Mouse (Mus musculus) MEL (cell line): ENCODE results near the gene Cd200r2. TPM values are rescaled to one million over a fixed set of nuclear protein-coding genes. Genes with fewer than 3 reads are reported as not detected.
A peak's percentile ranks its signal among the peaks of the same experiment; 100 is the strongest.

Experiments
- DNase-seq: peaks from one replicate; pipeline ENCODE4 v3.0.0; 2011; ENCODE audit warnings: low read depth, low spot score
- H3K27ac ChIP-seq: 2 replicates; pipeline ENCODE4 v1.5.1; 2012; ENCODE audit warnings: low read depth, mild to moderate bottlenecking, control low read depth, low read length, moderate library complexity; ENCODE audit not compliant: control insufficient read depth
- H3K27me3 ChIP-seq, 2 experiments: fragments of 150-350 bp in 1 of 2; sonication (generic) in 1 of 2; 2 replicates each; pipeline ENCODE4 v1.6.1; 2012; ENCODE audit warnings: low read length in 2 of 2, mild to moderate bottlenecking in 2 of 2, improper control_type of control experiment in 1 of 2, moderate library complexity in 1 of 2; ENCODE audit not compliant: insufficient read depth in 2 of 2, control insufficient read depth in 1 of 2
- H3K36me3 ChIP-seq, 2 experiments: 2 replicates each; pipeline ENCODE4 v1.6.1; 2012 to 2014; ENCODE audit warnings: low read length in 2 of 2, improper control_type of control experiment in 1 of 2, inconsistent platforms in 1 of 2, mild to moderate bottlenecking in 1 of 2; ENCODE audit not compliant: insufficient read depth in 2 of 2, control insufficient read depth in 1 of 2
- H3K4me1 ChIP-seq, 2 experiments: fragments of 150-350 bp in 1 of 2; sonication (generic) in 1 of 2; 2 replicates each; pipeline ENCODE4 v1.6.1; 2012; ENCODE audit warnings: low read length in 2 of 2, improper control_type of control experiment in 1 of 2, mild to moderate bottlenecking in 1 of 2; ENCODE audit not compliant: insufficient read depth in 2 of 2, control insufficient read depth in 1 of 2
- H3K4me3 ChIP-seq, 2 experiments: fragments of 150-350 bp in 1 of 2; sonication (generic) in 1 of 2; 2 replicates each; pipeline ENCODE4 v1.5.1; 2012; ENCODE audit warnings: low read depth in 2 of 2, low read length in 2 of 2, mild to moderate bottlenecking in 2 of 2, moderate library complexity in 2 of 2, control low read depth in 1 of 2, improper control_type of control experiment in 1 of 2; ENCODE audit not compliant: control insufficient read depth in 1 of 2, insufficient read depth in 1 of 2
- H3K79me2 ChIP-seq: 2 replicates; pipeline ENCODE4 v1.6.1; 2012; ENCODE audit warnings: mild to moderate bottlenecking, low read length, moderate library complexity; ENCODE audit not compliant: control insufficient read depth, poor library complexity, insufficient read depth
- H3K9ac ChIP-seq: 2 replicates; pipeline ENCODE4 v1.6.1; 2012; ENCODE audit warnings: low read depth, mild to moderate bottlenecking, control low read depth, low read length, moderate library complexity; ENCODE audit not compliant: control insufficient read depth, poor library complexity, severe bottlenecking
- H3K9me3 ChIP-seq: fragments of 150-350 bp; sonication (generic); replicated peaks from 2 replicates; pipeline ENCODE4 v1.6.1; 2012; ENCODE audit warnings: mild to moderate bottlenecking, low read length, improper control_type of control experiment, moderate library complexity; ENCODE audit not compliant: insufficient read depth
- BHLHE40 ChIP-seq: IDR thresholded peaks from 2 replicates; pipeline ENCODE4 v1.6.1; 2012; ENCODE audit warnings: low read depth, mild to moderate bottlenecking, inconsistent platforms, low read length, improper control_type of control experiment, borderline replicate concordance
- CHD1 ChIP-seq: IDR thresholded peaks from 2 replicates; pipeline ENCODE4 v1.6.1; 2012; ENCODE audit warnings: low read depth, mild to moderate bottlenecking, inconsistent platforms, low read length, improper control_type of control experiment
- CHD2 ChIP-seq: IDR thresholded peaks from 2 replicates; pipeline ENCODE4 v1.6.1; 2011; ENCODE audit warnings: low read length, improper control_type of control experiment
- CTCF ChIP-seq, 3 experiments: IDR thresholded peaks in 2 of 3; conservative IDR thresholded peaks in 1 of 3; 2 replicates each; pipeline ENCODE4 v1.5.1; 2011 to 2012; ENCODE audit warnings: low read length in 3 of 3, low read depth in 2 of 3, mild to moderate bottlenecking in 2 of 3, improper control_type of control experiment in 1 of 3, inconsistent platforms in 1 of 3, mixed read lengths in 1 of 3, moderate library complexity in 1 of 3; ENCODE audit not compliant: control insufficient read depth in 1 of 3, insufficient read depth in 1 of 3, poor library complexity in 1 of 3, severe bottlenecking in 1 of 3
- E2F4 ChIP-seq: IDR thresholded peaks from 2 replicates; pipeline ENCODE4 v1.6.1; 2011; ENCODE audit warnings: low read depth, low read length, improper control_type of control experiment, borderline replicate concordance
- ELF1 ChIP-seq: IDR thresholded peaks from 2 replicates; pipeline ENCODE4 v1.6.1; 2014; ENCODE audit warnings: low read depth, mild to moderate bottlenecking, inconsistent platforms, low read length, improper control_type of control experiment, moderate library complexity
- EP300 ChIP-seq, 2 experiments: IDR thresholded peaks; 2 replicates each; pipeline ENCODE4 v1.6.1; 2011; ENCODE audit warnings: improper control_type of control experiment in 2 of 2, low read length in 2 of 2, low read depth in 1 of 2, mild to moderate bottlenecking in 1 of 2
- ETS1 ChIP-seq: IDR thresholded peaks from 2 replicates; pipeline ENCODE4 v1.6.1; 2012; ENCODE audit warnings: low read depth, mild to moderate bottlenecking, inconsistent platforms, low read length, improper control_type of control experiment, moderate library complexity
- GABPA ChIP-seq: IDR thresholded peaks from 2 replicates; pipeline ENCODE4 v1.6.1; 2012; ENCODE audit warnings: low read depth, mild to moderate bottlenecking, inconsistent platforms, low read length, improper control_type of control experiment, moderate library complexity
- GATA1 ChIP-seq: IDR thresholded peaks from 2 replicates; pipeline ENCODE4 v1.6.1; 2011; ENCODE audit warnings: low read depth, low read length, improper control_type of control experiment
- HCFC1 ChIP-seq: IDR thresholded peaks from 2 replicates; pipeline ENCODE4 v1.6.1; 2012; ENCODE audit warnings: low read depth, mild to moderate bottlenecking, inconsistent platforms, low read length, improper control_type of control experiment, moderate library complexity
- JUND ChIP-seq: IDR thresholded peaks from 2 replicates; pipeline ENCODE4 v1.6.1; 2011; ENCODE audit warnings: low read depth, mild to moderate bottlenecking, improper control_type of control experiment, low read length
- KAT2A ChIP-seq: conservative IDR thresholded peaks from 2 replicates; pipeline ENCODE4 v1.6.1; 2012; ENCODE audit warnings: low read depth, low read length, improper control_type of control experiment, inconsistent platforms
- MAFK ChIP-seq: IDR thresholded peaks from 2 replicates; pipeline ENCODE4 v1.6.1; 2011; ENCODE audit warnings: low read depth, mild to moderate bottlenecking, low read length, improper control_type of control experiment, borderline replicate concordance
- MAX ChIP-seq: IDR thresholded peaks from 2 replicates; pipeline ENCODE4 v1.6.1; 2011; ENCODE audit warnings: low read length, improper control_type of control experiment
- MAZ ChIP-seq: IDR thresholded peaks from 2 replicates; pipeline ENCODE4 v1.6.1; 2012; ENCODE audit warnings: low read depth, mild to moderate bottlenecking, inconsistent platforms, low read length, improper control_type of control experiment
- MEF2A ChIP-seq: IDR thresholded peaks from 2 replicates; pipeline ENCODE4 v1.6.1; 2014; ENCODE audit warnings: low read depth, mild to moderate bottlenecking, inconsistent platforms, low read length, improper control_type of control experiment; ENCODE audit not compliant: poor library complexity, insufficient replicate concordance, severe bottlenecking; ENCODE audit errors: extremely low read depth
- MXI1 ChIP-seq: IDR thresholded peaks from 2 replicates; pipeline ENCODE4 v1.6.1; 2011; ENCODE audit warnings: mild to moderate bottlenecking, low read depth, low read length, improper control_type of control experiment
- MYB ChIP-seq: IDR thresholded peaks from 2 replicates; pipeline ENCODE4 v1.6.1; 2011; ENCODE audit warnings: mild to moderate bottlenecking, low read depth, low read length, improper control_type of control experiment
- MYC ChIP-seq: IDR thresholded peaks from 2 replicates; pipeline ENCODE4 v1.6.1; 2011; ENCODE audit warnings: low read depth, mild to moderate bottlenecking, low read length, improper control_type of control experiment, moderate library complexity
- NELFE ChIP-seq: IDR thresholded peaks from 2 replicates; pipeline ENCODE4 v1.6.1; 2011; ENCODE audit warnings: low read depth, low read length, improper control_type of control experiment
- POLR2A ChIP-seq, 2 experiments: IDR thresholded peaks; 2 replicates each; pipeline ENCODE4 v1.6.1; 2011 to 2012; ENCODE audit warnings: low read length in 2 of 2, mild to moderate bottlenecking in 2 of 2, control low read depth in 1 of 2, improper control_type of control experiment in 1 of 2, low read depth in 1 of 2, moderate library complexity in 1 of 2; ENCODE audit not compliant: control insufficient read depth in 1 of 2, insufficient read depth in 1 of 2, poor library complexity in 1 of 2
- POLR2AphosphoS2 ChIP-seq: IDR thresholded peaks from 2 replicates; pipeline ENCODE4 v1.6.1; 2011; ENCODE audit warnings: low read length, improper control_type of control experiment
- POLR2AphosphoS5 ChIP-seq: IDR thresholded peaks from 2 replicates; pipeline ENCODE4 v1.6.1; 2012; ENCODE audit warnings: low read depth, borderline replicate concordance, mild to moderate bottlenecking, inconsistent platforms, low read length, moderate library complexity, mixed read lengths
- RAD21 ChIP-seq: IDR thresholded peaks from 2 replicates; pipeline ENCODE4 v1.6.1; 2011; ENCODE audit warnings: mild to moderate bottlenecking, low read depth, low read length, improper control_type of control experiment
- RCOR1 ChIP-seq: IDR thresholded peaks from 2 replicates; pipeline ENCODE4 v1.6.1; 2012; ENCODE audit warnings: low read depth, mild to moderate bottlenecking, inconsistent platforms, low read length, improper control_type of control experiment
- SIN3A ChIP-seq: IDR thresholded peaks from 2 replicates; pipeline ENCODE4 v1.6.1; 2012; ENCODE audit warnings: low read length, improper control_type of control experiment, inconsistent platforms
- SMC3 ChIP-seq: IDR thresholded peaks from 2 replicates; pipeline ENCODE4 v1.6.1; 2011; ENCODE audit warnings: low read depth, low read length, improper control_type of control experiment
- TAL1 ChIP-seq: IDR thresholded peaks from 2 replicates; pipeline ENCODE4 v1.6.1; 2012; ENCODE audit warnings: mild to moderate bottlenecking, inconsistent platforms, low read length, moderate library complexity, mixed read lengths
- TBP ChIP-seq: IDR thresholded peaks from 2 replicates; pipeline ENCODE4 v1.8.0; 2011; ENCODE audit warnings: low read depth, low read length, improper control_type of control experiment
- TCF12 ChIP-seq: IDR thresholded peaks from 2 replicates; pipeline ENCODE4 v1.6.1; 2014; ENCODE audit warnings: low read depth, mild to moderate bottlenecking, inconsistent platforms, low read length, improper control_type of control experiment, moderate library complexity
- UBTF ChIP-seq: IDR thresholded peaks from 2 replicates; pipeline ENCODE4 v1.6.1; 2012; ENCODE audit warnings: low read depth, mild to moderate bottlenecking, inconsistent platforms, low read length, improper control_type of control experiment, moderate library complexity, borderline replicate concordance; ENCODE audit not compliant: insufficient read depth
- USF1 ChIP-seq: IDR thresholded peaks from 2 replicates; pipeline ENCODE4 v1.6.1; 2014; ENCODE audit warnings: low read depth, mild to moderate bottlenecking, inconsistent platforms, low read length, improper control_type of control experiment, moderate library complexity
- USF2 ChIP-seq, 2 experiments: IDR thresholded peaks; 2 replicates each; pipeline ENCODE4 v1.6.1; 2011 to 2012; ENCODE audit warnings: improper control_type of control experiment in 2 of 2, low read length in 2 of 2, borderline replicate concordance in 1 of 2, inconsistent platforms in 1 of 2, low read depth in 1 of 2, mild to moderate bottlenecking in 1 of 2; ENCODE audit not compliant: insufficient read depth in 1 of 2
- ZC3H11A ChIP-seq: IDR thresholded peaks from 2 replicates; pipeline ENCODE4 v1.6.1; 2012; ENCODE audit warnings: low read depth, mild to moderate bottlenecking, inconsistent platforms, low read length, improper control_type of control experiment
- ZKSCAN1 ChIP-seq: IDR thresholded peaks from 2 replicates; pipeline ENCODE4 v1.6.1; 2012; ENCODE audit warnings: low read depth, mild to moderate bottlenecking, inconsistent platforms, low read length, improper control_type of control experiment, moderate library complexity
- ZMIZ1 ChIP-seq: IDR thresholded peaks from 2 replicates; pipeline ENCODE4 v1.6.1; 2012; ENCODE audit warnings: low read depth, mild to moderate bottlenecking, inconsistent platforms, low read length, improper control_type of control experiment, moderate library complexity
- ZNF384 ChIP-seq: IDR thresholded peaks from 2 replicates; pipeline ENCODE4 v1.6.1; 2012; ENCODE audit warnings: low read depth, mild to moderate bottlenecking, inconsistent platforms, low read length, improper control_type of control experiment
- polyA plus RNA-seq, 2 experiments: library from polyadenylated mRNA; stranded (reverse) in 1 of 2; unstranded in 1 of 2; fragments of >175 nt in 1 of 2; fragments of >200 nt in 1 of 2; gene quantifications; 2 replicates each; pipeline versions ENCODE4 v1.2.1 to v1.2.4; 2012; ENCODE audit warnings: low replicate concordance in 2 of 2, low read depth in 1 of 2; ENCODE audit not compliant: insufficient read length in 2 of 2, insufficient read depth in 1 of 2, missing spikeins in 1 of 2
- total RNA-seq: library from RNA; depleted of rRNA; stranded (reverse); fragments of 300-350 nt; gene quantifications from 2 replicates; pipeline ENCODE4 v1.2.3, GENCODE M21; 2012

The Cd200r2 gene
- total and polyA plus RNA-seq, 3 experiments, result not detected

GRCm38 (mm10) chr16:44820545-44820944 is 46.4 kb upstream of the Cd200r2 start:
- H3K79me2 ChIP-seq, result no peaks in the 10 kb centered on the region
- peaks cover 22 to 24% of the 10 kb centered on the region in 2 experiments for H3K4me1 ChIP-seq
- no peaks in the 10 kb centered on the region for H3K9me3 ChIP-seq
- DNase-seq, result peak; percentile 62
- no peak overlapping the region; the same call in 1 of the 2 replicates for H3K9ac ChIP-seq
- H3K27me3 ChIP-seq, result no peaks in the 10 kb centered on the region
- peak overlapping the region; percentile 88 for H3K27ac ChIP-seq
- H3K4me3 ChIP-seq, result peak overlapping the region in 1 of 2 experiments; percentile 24; a peak in 1 of 4 replicates
- peaks cover 0 to 35% of the 10 kb centered on the region in 2 experiments; a peak in 2 of 4 replicates for H3K36me3 ChIP-seq
- TF ChIP-seq MYB (peak; percentile 55), BHLHE40 (no peak), ELF1 (no peak), RCOR1 (peak; percentile 78), MEF2A (no peak), KAT2A (no peak), SMC3 (no peak), MAX (no peak), MYC (no peak), USF1 (no peak), TBP (no peak), HCFC1 (no peak), JUND (peak; percentile 81; the same call in 1 of the 2 replicates), USF2 (IDR thresholded peaks at IDR 0.05; ENCODE audit: borderline replicate concordance in 1 of 2, insufficient read depth in 1 of 2, low read depth in 1 of 2, low read length in 2 of 2) (no peak), MAZ (no peak), UBTF (no peak), MAFK (no peak), ZMIZ1 (no peak), POLR2AphosphoS2 (no peak), GATA1 (peak; percentile 96), MXI1 (no peak), RAD21 (no peak), CHD2 (no peak), POLR2AphosphoS5 (no peak), ETS1 (peak; percentile 73), E2F4 (no peak), ZC3H11A (no peak), SIN3A (no peak), TAL1 (peak; percentile 74), NELFE (no peak), ZNF384 (peak; percentile 73), GABPA (no peak), CHD1 (no peak), POLR2A (IDR thresholded peaks at IDR 0.05; ENCODE audit: control insufficient read depth in 1 of 2, insufficient read depth in 1 of 2, low read depth in 1 of 2, low read length in 2 of 2, poor library complexity in 1 of 2) (no peak), CTCF (IDR thresholded peaks at IDR 0.05 in 2 of 3, conservative IDR thresholded peaks at IDR 0.05 in 1 of 3; ENCODE audit: control insufficient read depth in 1 of 3, insufficient read depth in 1 of 3, low read depth in 2 of 3, low read length in 3 of 3, poor library complexity in 1 of 3, severe bottlenecking in 1 of 3) (no peak), EP300 (IDR thresholded peaks at IDR 0.05; ENCODE audit: low read depth in 1 of 2, low read length in 2 of 2) (peak; percentile 97 to 98), ZKSCAN1 (no peak), TCF12 (peak; percentile 96)
